15 mouse cellular contexts compared by ENCODE assay signal in the genomic region with DNA sequence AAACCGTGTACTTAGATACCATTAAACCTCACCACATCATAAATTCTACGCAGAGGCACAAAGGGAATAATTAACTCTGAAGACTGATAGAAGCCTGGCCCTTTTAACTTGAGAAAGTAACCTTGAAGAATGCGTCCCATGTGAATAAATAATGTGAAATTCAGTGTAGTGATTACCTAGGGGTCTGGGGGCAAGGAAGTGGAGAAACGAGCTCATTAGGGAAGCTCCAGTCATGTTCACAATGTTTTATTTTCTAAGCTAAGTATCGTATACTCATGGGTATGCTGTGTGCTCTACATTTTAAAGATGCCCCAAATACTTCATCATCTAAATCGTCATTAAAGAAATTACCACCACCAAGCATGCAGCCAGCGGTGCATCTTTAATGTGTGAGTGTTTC.
"Had no signal": no experiment of that assay in that cellular context is flagged by ENCODE, and none has a peak within 500 bp of the region (broad histone marks: within the 10 kb centered on the region; RNA-seq: fewer than 3 reads in every experiment).

No protein-coding gene starts in this region.

- H3K4me3 ChIP-seq: intestine, embryonic 15.5 days; kidney, embryonic 15.5 days; liver, embryonic 13.5 days; neural tube, embryonic 12.5 days had no signal

- H3K36me3 ChIP-seq: intestine, embryonic 15.5 days; kidney, embryonic 15.5 days; liver, embryonic 13.5 days; neural tube, embryonic 12.5 days had no signal

- ATAC-seq: hindbrain, embryonic 16.5 days; intestine, embryonic 15.5 days had no signal

- H3K9ac ChIP-seq: intestine, embryonic 15.5 days; kidney, embryonic 15.5 days; liver, embryonic 13.5 days; neural tube, embryonic 12.5 days had no signal

- H3K4me1 ChIP-seq: intestine, embryonic 15.5 days; kidney, embryonic 15.5 days; liver, embryonic 13.5 days; neural tube, embryonic 12.5 days had no signal

- H3K9me3 ChIP-seq: intestine, embryonic 15.5 days; kidney, embryonic 15.5 days; liver, embryonic 13.5 days; neural tube, embryonic 12.5 days had no signal

- H3K4me2 ChIP-seq: intestine, embryonic 15.5 days; kidney, embryonic 15.5 days; liver, embryonic 13.5 days; neural tube, embryonic 12.5 days had no signal

- DNase-seq: kidney, adult 11 months; kidney, adult 8-10 months; kidney, postnatal 10 days; kidney, postnatal 36 days; left cerebral cortex, postnatal 4 days; liver, embryonic 13.5 days; lung, adult 2 months; lung, postnatal 14 days; lung, postnatal 4 days; thymus, adult 18-20 months; thymus, postnatal 36 days had no signal

- H3K27me3 ChIP-seq: intestine, embryonic 15.5 days; kidney, embryonic 15.5 days; liver, embryonic 13.5 days; neural tube, embryonic 12.5 days had no signal

- H3K27ac ChIP-seq: intestine, embryonic 15.5 days; kidney, embryonic 15.5 days; liver, embryonic 13.5 days; neural tube, embryonic 12.5 days had no signal
